Mouse (Mus musculus) heart, postnatal 0 days (tissue): ENCODE measurements around the gene a.

ENCODE experiments used
- CTCF ChIP-seq: IDR thresholded peaks from 2 replicates; pipeline ENCODE4 v1.5.1; 2016; ENCODE audit warnings: antibody characterized with exemption, control low read depth, low read depth
- EP300 ChIP-seq: IDR thresholded peaks from 2 replicates; pipeline ENCODE4 v1.6.1; 2016; ENCODE audit warnings: antibody characterized with exemption, low read depth

DNA sequence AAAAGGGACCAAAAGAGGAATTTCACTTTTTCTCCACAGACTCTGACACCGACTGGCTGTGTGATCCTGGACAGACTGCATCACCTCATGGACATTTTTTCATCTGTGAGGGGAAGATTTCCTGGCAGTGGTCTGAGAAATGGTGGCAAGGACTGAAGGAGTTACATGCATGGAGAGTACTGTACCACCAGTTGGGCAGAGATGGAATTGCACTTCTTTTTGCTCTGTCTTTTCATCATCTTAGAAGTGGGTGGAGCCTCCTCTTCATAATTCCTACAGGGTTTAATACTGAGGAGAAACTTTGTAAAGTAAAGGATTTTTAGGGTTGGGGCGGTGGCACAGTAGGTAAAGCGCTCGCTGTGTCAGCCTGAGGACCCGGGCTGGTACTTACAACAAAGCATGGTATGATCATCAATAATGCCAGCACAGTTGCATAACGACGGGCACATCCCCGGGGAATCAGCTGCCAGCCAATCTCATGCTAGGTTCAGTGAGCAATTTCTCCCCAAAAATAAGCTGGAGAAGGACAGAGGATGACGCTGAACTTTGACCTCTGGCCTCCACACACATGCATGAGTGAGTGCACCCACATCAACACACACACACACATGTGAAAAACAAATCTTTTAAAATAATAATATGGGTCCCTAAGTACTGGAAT, 307.6 kb downstream of the a start:
- TF ChIP-seq CTCF, result 0 out of 2 replicates have a peak, but pooled peaks have one; percentile 4
- TF ChIP-seq EP300, result no peak
